Mouse (Mus musculus): ENCODE data around the gene Nipal3.

DNA sequence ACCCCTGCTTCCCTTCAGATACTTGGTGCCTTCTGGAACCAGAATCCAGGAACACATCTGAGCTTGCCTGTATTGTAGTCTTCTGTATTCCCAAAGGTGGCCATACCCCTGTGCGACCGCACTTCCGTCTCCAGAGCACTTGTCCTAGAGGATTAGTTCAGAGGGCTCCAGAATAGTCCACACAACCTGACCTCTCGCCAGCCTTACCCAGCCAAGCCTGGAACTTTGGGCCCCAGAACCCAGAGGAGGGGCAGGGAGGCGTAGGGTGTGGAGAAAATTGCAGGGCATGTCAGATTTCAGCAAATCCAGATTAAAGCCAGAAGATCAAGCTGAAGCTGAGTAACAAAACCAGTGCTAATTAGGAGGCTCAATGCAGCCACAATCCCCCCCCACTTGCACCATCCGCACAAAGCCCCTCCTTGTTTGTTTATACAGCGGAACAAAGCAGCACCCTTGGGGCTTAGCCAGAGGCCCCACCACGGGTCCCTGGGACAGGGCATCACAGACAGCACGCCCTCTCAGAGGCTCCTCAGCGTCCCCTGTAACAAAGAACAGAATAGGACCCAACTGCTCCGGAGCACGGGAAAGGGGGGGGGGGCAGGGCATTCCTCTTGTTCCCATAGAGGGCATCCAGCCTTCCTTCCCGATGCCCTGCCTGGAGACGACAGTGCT lies 31.3 kb upstream of the Nipal3 start:
- TF ChIP-seq ELF1 (IDR thresholded peaks at IDR 0.05; ENCODE audit: low read depth, low read length) (no peak), POLR2A (IDR thresholded peaks at IDR 0.05; ENCODE audit: control insufficient read depth in 1 of 2, insufficient read depth in 1 of 2, low read depth in 1 of 2, low read length in 2 of 2, poor library complexity in 1 of 2) (no peak), E2F4 (IDR thresholded peaks at IDR 0.05; ENCODE audit: borderline replicate concordance, low read depth, low read length) (no peak), TBP (IDR thresholded peaks at IDR 0.05; ENCODE audit: low read depth, low read length) (no peak)
